ENCODE assay signal across 9 mouse cellular contexts in genomic region chr2:25266720-25267119, GRCm38 (mm10). TPM values are rescaled to one million over a fixed set of nuclear protein-coding genes. Genes with fewer than 3 reads are reported as not detected.
DNase-seq lines count a peak whose midpoint lies in the region; ATAC-seq and TF ChIP-seq lines count a peak whose summit lies in the region.
"Had no signal": no experiment of that assay in that cellular context is flagged by ENCODE, and none has a peak within 500 bp of the region (broad histone marks: within the 10 kb centered on the region; RNA-seq: fewer than 3 reads in every experiment).

No protein-coding gene starts in this region.

- no peaks in the 10 kb centered on the region for H3K9me3 ChIP-seq in hindbrain, postnatal 0 days (ENCODE audit: low read length)
- H3K9me3 ChIP-seq in liver, embryonic 14.5 days (ENCODE audit: control insufficient read depth, low read length), result no peaks in the 10 kb centered on the region
- H3K9me3 ChIP-seq: limb, embryonic 15.5 days had no signal

- no peaks in the 10 kb centered on the region for H3K27me3 ChIP-seq in hindbrain, postnatal 0 days (ENCODE audit: insufficient read depth, low read length)
- no peaks in the 10 kb centered on the region for H3K27me3 ChIP-seq in liver, embryonic 14.5 days (ENCODE audit: control insufficient read depth, insufficient read depth, low read length)

- no peak for ATAC-seq in hindbrain, postnatal 0 days
- ATAC-seq in liver, embryonic 14.5 days (ENCODE audit: insufficient read depth), result no peak

- H3K4me1 ChIP-seq in hindbrain, postnatal 0 days (ENCODE audit: insufficient read depth, low read length), result peaks cover 53% of the 10 kb centered on the region
- H3K4me1 ChIP-seq in liver, embryonic 14.5 days (replicated peaks; ENCODE audit: control insufficient read depth in 2 of 2, insufficient read depth in 2 of 2, low read length in 1 of 2), result peaks cover 17 to 42% of the 10 kb centered on the region in 2 experiments

- WGBS in hindbrain, postnatal 0 days, result 18% methylated on average over 2 of the region's 2 CpGs
- WGBS in liver, embryonic 14.5 days (ENCODE audit: insufficient replicate concordance), result 44% methylated on average over 2 of the region's 2 CpGs

- H3K9ac ChIP-seq in hindbrain, postnatal 0 days (replicated peaks; ENCODE audit: low read length), result peak overlapping the region; percentile 21
- H3K9ac ChIP-seq in liver, embryonic 14.5 days (replicated peaks), result no peak overlapping the region

- H3K36me3 ChIP-seq in hindbrain, postnatal 0 days (ENCODE audit: insufficient read depth, low read length), result peaks cover 23% of the 10 kb centered on the region; the same call in 1 of the 2 replicates
- H3K36me3 ChIP-seq in liver, embryonic 14.5 days (replicated peaks; ENCODE audit: control insufficient read depth, insufficient read depth, low read depth), result peaks cover 15% of the 10 kb centered on the region

- peak; percentile 67 for DNase-seq in adrenal gland, postnatal 14 days
- DNase-seq in adrenal gland, postnatal 4 days (ENCODE audit: low spot score in 2 of 2), result no peak
- peak; percentile 28 for DNase-seq in urinary bladder, postnatal 25 days (ENCODE audit: low spot score)
- no peak for DNase-seq in urinary bladder, postnatal 4 days (ENCODE audit: low spot score in 2 of 2)
- peak; percentile 49 for DNase-seq in hindbrain, postnatal 0 days (ENCODE audit: low spot score)
- DNase-seq in liver, embryonic 14.5 days (ENCODE audit: low read depth in 3 of 3, low spot score in 3 of 3), result no peak
- peak; percentile 62 for DNase-seq in telencephalon, adult 2 months (ENCODE audit: low read depth, low spot score)
- no peak for DNase-seq in right cerebral cortex, postnatal 36 days (ENCODE audit: low spot score in 2 of 2)

- no peak for TF ChIP-seq CTCF in hindbrain, postnatal 0 days (IDR thresholded peaks at IDR 0.05; ENCODE audit: low read depth)
- TF ChIP-seq CTCF in liver, embryonic 14.5 days (IDR thresholded peaks at IDR 0.05; ENCODE audit: low read depth), result no peak

- peak overlapping the region; percentile 76 for H3K4me2 ChIP-seq in hindbrain, postnatal 0 days (ENCODE audit: low read depth, low read length)
- peak overlapping the region; percentile 54 for H3K4me2 ChIP-seq in liver, embryonic 14.5 days (ENCODE audit: low read depth)

- TF ChIP-seq EP300 in liver, embryonic 14.5 days (IDR thresholded peaks at IDR 0.05; ENCODE audit: low read depth), result no peak

- H3K27ac ChIP-seq in hindbrain, postnatal 0 days, result peak overlapping the region; percentile 81
- no peak overlapping the region for H3K27ac ChIP-seq in liver, embryonic 14.5 days
- H3K27ac ChIP-seq: limb, embryonic 15.5 days had no signal

- peak overlapping the region; percentile 60 for H3K4me3 ChIP-seq in hindbrain, postnatal 0 days (ENCODE audit: low read length)
- no peak overlapping the region for H3K4me3 ChIP-seq in liver, embryonic 14.5 days (ENCODE audit: insufficient read depth in 1 of 2, low read depth in 2 of 2, low read length in 2 of 2)
- H3K4me3 ChIP-seq: limb, embryonic 15.5 days had no signal

RNA-seq across cellular contexts. Expression of gene Tprn, which starts 4.3 kb away (rescaled TPM):
- 10.9 and 13.4 TPM in 2 replicates for total RNA-seq in adrenal gland, postnatal 14 days (2021)
- total RNA-seq in adrenal gland, postnatal 4 days (2021), result 10 to 100 TPM; 15.5 to 18.7 TPM
- total RNA-seq in hindbrain, postnatal 0 days (2014; rRNA removed), result 39.1 and 45.6 TPM in 2 replicates
- polyA plus RNA-seq in hindbrain, postnatal 0 days (2015; fragmentation: Nextera tagmentation; extraction: Ambion mirVana), result 30.0 and 31.1 TPM in 2 replicates
- 1.6 and 2.6 TPM in 2 replicates for polyA plus RNA-seq in liver, embryonic 14.5 days (2012; rRNA removed)
- polyA plus RNA-seq in liver, embryonic 14.5 days (2014; fragmentation: Nextera tagmentation; extraction: Ambion mirVana), result 2.4 and 3.2 TPM in 2 replicates

RNA-seq across cellular contexts. Expression of gene Ssna1, which starts 5.5 kb away (rescaled TPM):
- total RNA-seq in adrenal gland, postnatal 14 days (2021), result 45.8 and 49.8 TPM in 2 replicates
- 10 to 100 TPM; 56.0 to 56.8 TPM for total RNA-seq in adrenal gland, postnatal 4 days (2021)
- total RNA-seq in hindbrain, postnatal 0 days (2014; rRNA removed), result 84.5 and 120 TPM in 2 replicates
- polyA plus RNA-seq in hindbrain, postnatal 0 days (2015; fragmentation: Nextera tagmentation; extraction: Ambion mirVana), result 159 and 165 TPM in 2 replicates
- 65.8 and 76.0 TPM in 2 replicates for polyA plus RNA-seq in liver, embryonic 14.5 days (2012; rRNA removed)
- polyA plus RNA-seq in liver, embryonic 14.5 days (2014; fragmentation: Nextera tagmentation; extraction: Ambion mirVana), result 145 and 155 TPM in 2 replicates

RNA-seq across cellular contexts. Expression of gene Anapc2, which starts 5.6 kb away (rescaled TPM):
- total RNA-seq in adrenal gland, postnatal 14 days (2021), result 63.9 and 66.1 TPM in 2 replicates
- total RNA-seq in adrenal gland, postnatal 4 days (2021), result 100 to 1,000 TPM; 110 to 115 TPM
- 26.1 and 46.7 TPM in 2 replicates for total RNA-seq in hindbrain, postnatal 0 days (2014; rRNA removed)
- 101 and 105 TPM in 2 replicates for polyA plus RNA-seq in hindbrain, postnatal 0 days (2015; fragmentation: Nextera tagmentation; extraction: Ambion mirVana)
- polyA plus RNA-seq in liver, embryonic 14.5 days (2012; rRNA removed), result 20.5 and 23.8 TPM in 2 replicates
- 30.2 TPM in 2 replicates for polyA plus RNA-seq in liver, embryonic 14.5 days (2014; fragmentation: Nextera tagmentation; extraction: Ambion mirVana)

RNA-seq across cellular contexts. Expression of gene Tmem203, which starts 11.5 kb away (rescaled TPM):
- 25.6 and 31.0 TPM in 2 replicates for total RNA-seq in adrenal gland, postnatal 14 days (2021)
- total RNA-seq in adrenal gland, postnatal 4 days (2021), result 10 to 100 TPM; 28.9 to 38.5 TPM
- total RNA-seq in hindbrain, postnatal 0 days (2014; rRNA removed), result 56.2 and 57.9 TPM in 2 replicates
- polyA plus RNA-seq in hindbrain, postnatal 0 days (2015; fragmentation: Nextera tagmentation; extraction: Ambion mirVana), result 26.7 and 29.7 TPM in 2 replicates
- 8.8 and 12.4 TPM in 2 replicates for polyA plus RNA-seq in liver, embryonic 14.5 days (2012; rRNA removed)
- 8.8 and 9.4 TPM in 2 replicates for polyA plus RNA-seq in liver, embryonic 14.5 days (2014; fragmentation: Nextera tagmentation; extraction: Ambion mirVana)

RNA-seq across cellular contexts. Expression of gene AL732309.1, which starts 20.1 kb away (rescaled TPM):
- 3.3 and 3.9 TPM in 2 replicates for total RNA-seq in adrenal gland, postnatal 14 days (2021)
- 1 to 10 TPM; 4.4 to 5.9 TPM for total RNA-seq in adrenal gland, postnatal 4 days (2021)
- 8.7 and 9.7 TPM in 2 replicates for total RNA-seq in hindbrain, postnatal 0 days (2014; rRNA removed)
- polyA plus RNA-seq in hindbrain, postnatal 0 days (2015; fragmentation: Nextera tagmentation; extraction: Ambion mirVana), result 2.3 and 2.6 TPM in 2 replicates
- 5.4 and 5.6 TPM in 2 replicates for polyA plus RNA-seq in liver, embryonic 14.5 days (2012; rRNA removed)
- 1.4 and 1.9 TPM in 2 replicates for polyA plus RNA-seq in liver, embryonic 14.5 days (2014; fragmentation: Nextera tagmentation; extraction: Ambion mirVana)

Comparison
In these comparisons a context has a peak if more than half of its experiments do, and no peak if none do; other contexts are left out.
1. DNase-seq: peak in adrenal gland, postnatal 14 days (single experiment), urinary bladder, postnatal 25 days (single experiment), hindbrain, postnatal 0 days (single experiment) and telencephalon, adult 2 months (single experiment); none in adrenal gland, postnatal 4 days (0 of 2), urinary bladder, postnatal 4 days (0 of 2), liver, embryonic 14.5 days (0 of 3) and right cerebral cortex, postnatal 36 days (0 of 2).